Mouse (Mus musculus): ENCODE results near the gene Ccser1. TPM values are rescaled to one million over a fixed set of nuclear protein-coding genes. Genes with fewer than 3 reads are reported as not detected.

The Ccser1 gene
- total RNA-seq, 1 experiment = 4.1 TPM

GRCm38 (mm10) chr6:62055276-62055675 is 875.2 kb downstream of the Ccser1 start:
- Histone ChIP-seq H3K27ac (ENCODE audit: insufficient read depth, low read depth, low read length, poor library complexity, severe bottlenecking) (no peak overlapping the region), H3K36me3 (ENCODE audit: control insufficient read depth, insufficient read depth, low read length, poor library complexity, severe bottlenecking) (no peaks in the 10 kb centered on the region), H3K9ac (ENCODE audit: insufficient read depth, low read depth, low read length, poor library complexity, severe bottlenecking) (no peak overlapping the region), H3K4me3 (ENCODE audit: insufficient read depth in 1 of 2, low read depth in 1 of 2, low read length in 2 of 2, poor library complexity in 1 of 2, severe bottlenecking in 1 of 2) (no peak overlapping the region), H3K9me3 (ENCODE audit: control insufficient read depth, insufficient read depth, low read depth, low read length) (no peaks in the 10 kb centered on the region), H3K4me1 (ENCODE audit: control insufficient read depth in 2 of 2, insufficient read depth in 2 of 2, low read length in 2 of 2, poor library complexity in 1 of 2) (no peaks in the 10 kb centered on the region)
- DNase-seq (ENCODE audit: low read depth, low spot score) = no peak
- TF ChIP-seq MAFK (IDR thresholded peaks at IDR 0.05; ENCODE audit: insufficient read depth, low read depth, low read length) (no peak), CHD2 (IDR thresholded peaks at IDR 0.05; ENCODE audit: low read depth, low read length) (no peak), ZNF384 (IDR thresholded peaks at IDR 0.05; ENCODE audit: low read depth, low read length) (no peak), ZC3H11A (IDR thresholded peaks at IDR 0.05; ENCODE audit: borderline replicate concordance, low read depth, low read length) (no peak)
- in situ Hi-C loops (cut with MboI; ENCODE audit: low sequenced_read_pairs in 2 of 2, unreplicated experiment in 2 of 2) = no loop called here

GRCm38 (mm10) chr6:62066363-62067023 is 886.4 kb downstream of the Ccser1 start:
- no peaks in the 10 kb centered on the region for H3K9me3 ChIP-seq (ENCODE audit: control insufficient read depth, insufficient read depth, low read depth, low read length)
- no peaks in the 10 kb centered on the region for H3K36me3 ChIP-seq (ENCODE audit: control insufficient read depth, insufficient read depth, low read length, poor library complexity, severe bottlenecking)
- H3K4me3 ChIP-seq (ENCODE audit: insufficient read depth in 1 of 2, low read depth in 1 of 2, low read length in 2 of 2, poor library complexity in 1 of 2, severe bottlenecking in 1 of 2) = no peak overlapping the region
- H3K9ac ChIP-seq (ENCODE audit: insufficient read depth, low read depth, low read length, poor library complexity, severe bottlenecking) = no peak overlapping the region
- no peak for TF ChIP-seq ZNF384 (IDR thresholded peaks at IDR 0.05; ENCODE audit: low read depth, low read length)
- DNase-seq (ENCODE audit: low read depth, low spot score) = no peak
- H3K4me1 ChIP-seq (ENCODE audit: control insufficient read depth in 2 of 2, insufficient read depth in 2 of 2, low read length in 2 of 2, poor library complexity in 1 of 2) = no peaks in the 10 kb centered on the region
- H3K27ac ChIP-seq (ENCODE audit: insufficient read depth, low read depth, low read length, poor library complexity, severe bottlenecking) = no peak overlapping the region
- in situ Hi-C loops (cut with MboI; ENCODE audit: low sequenced_read_pairs in 2 of 2, unreplicated experiment in 2 of 2) = no loop called here

- no peaks in the 10 kb centered on the region for H3K9me3 ChIP-seq (ENCODE audit: control insufficient read depth, insufficient read depth, low read depth, low read length)
- H3K36me3 ChIP-seq (ENCODE audit: control insufficient read depth, insufficient read depth, low read length, poor library complexity, severe bottlenecking) = no peaks in the 10 kb centered on the region
- in situ Hi-C loops (cut with MboI; ENCODE audit: low sequenced_read_pairs in 2 of 2, unreplicated experiment in 2 of 2) = no loop called here
- no peak overlapping the region for H3K9ac ChIP-seq (ENCODE audit: insufficient read depth, low read depth, low read length, poor library complexity, severe bottlenecking)
- DNase-seq (ENCODE audit: low read depth, low spot score) = no peak
- H3K27ac ChIP-seq (ENCODE audit: insufficient read depth, low read depth, low read length, poor library complexity, severe bottlenecking) = no peak overlapping the region
- TF ChIP-seq ZNF384 (IDR thresholded peaks at IDR 0.05; ENCODE audit: low read depth, low read length) = no peak
- TF ChIP-seq MAFK (IDR thresholded peaks at IDR 0.05; ENCODE audit: insufficient read depth, low read depth, low read length) = no peak
- TF ChIP-seq HCFC1 (IDR thresholded peaks at IDR 0.05; ENCODE audit: borderline replicate concordance, insufficient read depth, low read length) = no peak
- no peak for TF ChIP-seq ZC3H11A (IDR thresholded peaks at IDR 0.05; ENCODE audit: borderline replicate concordance, low read depth, low read length)
- no peak for TF ChIP-seq CHD2 (IDR thresholded peaks at IDR 0.05; ENCODE audit: low read depth, low read length)
- no peak overlapping the region for H3K4me3 ChIP-seq (ENCODE audit: insufficient read depth in 1 of 2, low read depth in 1 of 2, low read length in 2 of 2, poor library complexity in 1 of 2, severe bottlenecking in 1 of 2)
- H3K4me1 ChIP-seq (ENCODE audit: control insufficient read depth in 2 of 2, insufficient read depth in 2 of 2, low read length in 2 of 2, poor library complexity in 1 of 2) = no peaks in the 10 kb centered on the region
Observed at GRCm38 (mm10) chr6:62067024-62067380, 886.9 kb downstream of the Ccser1 start.

GRCm38 (mm10) chr6:62105464-62105863 is 925.3 kb downstream of the Ccser1 start:
- H3K36me3 ChIP-seq (ENCODE audit: control insufficient read depth, insufficient read depth, low read length, poor library complexity, severe bottlenecking) = no peaks in the 10 kb centered on the region
- H3K4me1 ChIP-seq (ENCODE audit: control insufficient read depth in 2 of 2, insufficient read depth in 2 of 2, low read length in 2 of 2, poor library complexity in 1 of 2) = no peaks in the 10 kb centered on the region
- in situ Hi-C loops (cut with MboI; ENCODE audit: low sequenced_read_pairs in 2 of 2, unreplicated experiment in 2 of 2) = no loop called here
- H3K9me3 ChIP-seq (ENCODE audit: control insufficient read depth, insufficient read depth, low read depth, low read length) = no peaks in the 10 kb centered on the region
- no peak overlapping the region for H3K9ac ChIP-seq (ENCODE audit: insufficient read depth, low read depth, low read length, poor library complexity, severe bottlenecking)
- no peak overlapping the region for H3K4me3 ChIP-seq (ENCODE audit: insufficient read depth in 1 of 2, low read depth in 1 of 2, low read length in 2 of 2, poor library complexity in 1 of 2, severe bottlenecking in 1 of 2)
- no peak for DNase-seq (ENCODE audit: low read depth, low spot score)
- H3K27ac ChIP-seq (ENCODE audit: insufficient read depth, low read depth, low read length, poor library complexity, severe bottlenecking) = no peak overlapping the region
- TF ChIP-seq CHD2 (IDR thresholded peaks at IDR 0.05; ENCODE audit: low read depth, low read length) (no peak), ZNF384 (IDR thresholded peaks at IDR 0.05; ENCODE audit: low read depth, low read length) (no peak), MAFK (IDR thresholded peaks at IDR 0.05; ENCODE audit: insufficient read depth, low read depth, low read length) (no peak), HCFC1 (IDR thresholded peaks at IDR 0.05; ENCODE audit: borderline replicate concordance, insufficient read depth, low read length) (no peak), ZC3H11A (IDR thresholded peaks at IDR 0.05; ENCODE audit: borderline replicate concordance, low read depth, low read length) (no peak)

- Histone ChIP-seq H3K4me3 (ENCODE audit: insufficient read depth in 1 of 2, low read depth in 1 of 2, low read length in 2 of 2, poor library complexity in 1 of 2, severe bottlenecking in 1 of 2) (no peak overlapping the region), H3K9ac (ENCODE audit: insufficient read depth, low read depth, low read length, poor library complexity, severe bottlenecking) (no peak overlapping the region), H3K27ac (ENCODE audit: insufficient read depth, low read depth, low read length, poor library complexity, severe bottlenecking) (no peak overlapping the region), H3K4me1 (ENCODE audit: control insufficient read depth in 2 of 2, insufficient read depth in 2 of 2, low read length in 2 of 2, poor library complexity in 1 of 2) (no peaks in the 10 kb centered on the region), H3K9me3 (ENCODE audit: control insufficient read depth, insufficient read depth, low read depth, low read length) (no peaks in the 10 kb centered on the region), H3K36me3 (ENCODE audit: control insufficient read depth, insufficient read depth, low read length, poor library complexity, severe bottlenecking) (no peaks in the 10 kb centered on the region)
- no peak for DNase-seq (ENCODE audit: low read depth, low spot score)
- TF ChIP-seq HCFC1 (IDR thresholded peaks at IDR 0.05; ENCODE audit: borderline replicate concordance, insufficient read depth, low read length) = no peak
- no peak for TF ChIP-seq ZNF384 (IDR thresholded peaks at IDR 0.05; ENCODE audit: low read depth, low read length)
- no peak for TF ChIP-seq MAFK (IDR thresholded peaks at IDR 0.05; ENCODE audit: insufficient read depth, low read depth, low read length)
- TF ChIP-seq ZC3H11A (IDR thresholded peaks at IDR 0.05; ENCODE audit: borderline replicate concordance, low read depth, low read length) = no peak
- TF ChIP-seq CHD2 (IDR thresholded peaks at IDR 0.05; ENCODE audit: low read depth, low read length) = no peak
- in situ Hi-C loops (cut with MboI; ENCODE audit: low sequenced_read_pairs in 2 of 2, unreplicated experiment in 2 of 2) = no loop called here
Observed at GRCm38 (mm10) chr6:62132531-62132930, 952.4 kb downstream of the Ccser1 start.

All from ES-E14 (cell line).